Mouse (Mus musculus) left cerebral cortex, postnatal 10 days (tissue): ENCODE measurements around the gene Tfap2b. TPM values are rescaled to one million over a fixed set of nuclear protein-coding genes. Genes with fewer than 3 reads are reported as not detected.
A peak's percentile ranks its signal among the peaks of the same experiment; 100 is the strongest.

Source experiments
- DNase-seq, 2 experiments: peaks; one replicate each; pipeline ENCODE4 v3.0.0; 2021 to 2022; ENCODE audit warnings: low spot score in 2 of 2, mixed read lengths in 1 of 2; ENCODE audit errors: extremely low spot score in 1 of 2
- intact Hi-C: fragments of 180-260 bp; cut with DNase I; formaldehyde crosslinking; loops from one replicate; pipeline ENCODE4 v1.15.1; 2025
- total RNA-seq, 2 experiments: library from RNA; stranded (reverse); gene quantifications; 2 replicates each; pipeline ENCODE4 v1.2.3; 2021

The Tfap2b gene
- total RNA-seq, 2 experiments from 2014 or later = 0.56 to 1.8 TPM

DNA sequence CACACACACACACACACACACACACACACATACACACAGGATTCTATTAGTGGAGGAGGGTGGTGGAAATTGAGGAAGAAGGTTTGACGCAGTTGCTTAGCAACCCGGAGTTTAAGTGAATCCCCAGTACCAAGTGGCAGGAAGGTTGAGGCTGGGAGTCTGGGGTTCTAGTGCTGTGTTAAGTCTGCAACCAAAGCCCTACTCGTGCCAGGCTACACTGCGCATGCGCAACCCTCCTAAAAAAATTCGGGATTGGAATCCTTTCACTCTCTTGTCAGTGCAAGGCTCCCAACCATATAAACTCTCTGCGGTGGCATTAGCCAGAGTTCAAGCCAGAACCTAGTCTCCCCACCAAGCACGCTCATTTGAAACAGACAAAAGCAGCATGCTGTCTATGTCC lies 18.0 kb downstream of the Tfap2b start:
- no peak for DNase-seq
- intact Hi-C loops = no loop called here

DNA sequence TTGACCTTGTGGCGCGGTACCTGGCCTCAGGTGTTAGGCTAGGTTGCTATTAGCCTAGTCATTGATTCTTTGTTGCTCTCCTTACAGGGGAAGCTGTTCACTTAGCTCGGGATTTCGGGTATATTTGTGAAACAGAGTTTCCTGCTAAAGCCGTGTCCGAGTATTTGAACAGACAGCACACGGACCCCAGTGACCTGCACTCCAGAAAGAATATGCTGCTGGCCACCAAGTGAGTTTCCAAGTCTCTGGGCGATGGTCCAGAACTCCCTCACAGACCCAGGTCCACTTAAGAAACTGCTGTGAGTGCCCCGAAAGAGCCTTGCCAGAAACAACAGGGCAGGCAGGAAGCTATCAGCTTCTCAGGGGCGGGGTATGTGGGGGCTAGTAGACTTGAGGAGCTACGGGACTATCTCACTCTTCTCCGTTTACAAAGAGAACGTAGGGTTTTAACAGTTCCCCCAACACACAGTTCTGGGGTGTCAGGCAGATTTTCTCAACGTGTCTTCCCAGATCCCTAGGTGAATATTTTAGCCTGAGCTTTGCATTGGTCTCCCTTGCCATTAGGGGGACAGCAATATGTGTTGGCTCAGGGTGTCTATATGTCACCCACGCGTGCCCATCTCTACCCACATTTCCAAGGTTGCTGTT lies 22.3 kb downstream of the Tfap2b start:
- DNase-seq = peak in 1 of 2 experiments; percentile 53
- intact Hi-C loops = loop anchor here (5.0 kb wide), 1 partner anchor 124 kb away; no protein-coding TSS in a partner anchor

DNA sequence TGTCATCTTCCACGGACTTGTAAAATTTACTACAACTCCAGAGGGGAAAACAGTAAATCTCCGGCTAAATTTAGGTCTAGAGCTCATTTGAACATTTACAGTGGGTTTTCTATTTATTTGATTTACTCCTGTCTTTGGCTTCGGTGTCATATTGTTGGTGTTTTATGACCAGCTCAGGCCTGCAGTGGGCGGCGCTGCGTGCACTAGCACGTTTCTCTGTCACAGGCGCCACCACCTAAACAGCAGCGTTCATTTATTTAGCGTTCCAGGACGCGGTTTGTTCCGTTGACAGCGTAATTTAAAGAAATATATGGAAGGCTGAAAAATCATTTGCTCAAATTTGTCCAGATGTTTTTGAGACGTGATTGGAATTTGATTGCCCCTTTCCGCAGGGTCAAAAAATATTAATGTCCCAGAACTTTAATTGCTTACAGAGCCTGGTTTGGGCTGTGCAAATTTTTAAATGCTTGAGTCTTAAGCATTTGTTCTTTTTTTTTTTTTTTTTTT lies 22.9 kb downstream of the Tfap2b start:
- intact Hi-C loops = loop anchor here (5.0 kb wide), 1 partner anchor 124 kb away; no protein-coding TSS in a partner anchor
- DNase-seq = no peak

DNA sequence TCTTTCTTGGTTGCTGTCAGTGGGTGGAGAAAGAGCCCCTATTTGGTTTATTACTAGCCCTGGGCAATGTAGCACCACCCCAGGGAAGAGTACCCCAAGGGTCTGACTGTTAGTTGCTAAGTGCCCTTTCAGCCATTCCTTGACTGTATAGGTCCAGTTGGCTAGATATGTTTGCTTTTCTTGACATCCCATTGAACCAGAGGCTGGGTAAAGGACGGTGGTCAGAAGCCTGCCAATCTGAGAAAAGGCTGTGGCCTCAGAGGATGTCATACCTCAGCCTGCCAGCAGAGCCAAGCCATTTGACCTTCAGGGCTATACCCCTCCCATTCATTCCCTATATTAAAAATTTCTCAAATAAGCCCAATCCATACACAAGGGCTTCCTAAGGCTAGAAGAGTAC lies 24.0 kb downstream of the Tfap2b start:
- intact Hi-C loops = loop anchor here (5.0 kb wide), 1 partner anchor 125 kb away; no protein-coding TSS in a partner anchor
- DNase-seq = no peak

DNA sequence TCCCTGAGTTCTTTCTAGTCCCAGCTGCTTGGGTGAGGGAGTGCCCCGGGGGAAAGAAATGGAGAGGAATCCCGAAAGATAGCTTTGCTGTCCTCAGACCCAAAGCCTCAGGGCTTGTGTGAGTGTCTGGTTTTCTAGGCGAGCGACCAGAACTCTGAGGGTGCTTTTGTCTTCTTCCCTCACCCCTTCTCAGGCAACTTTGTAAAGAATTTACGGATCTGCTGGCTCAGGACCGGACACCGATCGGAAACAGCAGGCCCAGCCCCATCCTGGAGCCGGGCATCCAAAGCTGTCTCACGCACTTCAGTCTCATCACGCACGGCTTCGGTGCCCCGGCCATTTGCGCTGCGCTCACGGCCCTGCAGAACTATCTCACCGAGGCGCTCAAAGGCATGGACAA lies 25.1 kb downstream of the Tfap2b start:
- DNase-seq = no peak
- intact Hi-C loops = loop anchor here (5.0 kb wide), 1 partner anchor 127 kb away; no protein-coding TSS in a partner anchor

DNA sequence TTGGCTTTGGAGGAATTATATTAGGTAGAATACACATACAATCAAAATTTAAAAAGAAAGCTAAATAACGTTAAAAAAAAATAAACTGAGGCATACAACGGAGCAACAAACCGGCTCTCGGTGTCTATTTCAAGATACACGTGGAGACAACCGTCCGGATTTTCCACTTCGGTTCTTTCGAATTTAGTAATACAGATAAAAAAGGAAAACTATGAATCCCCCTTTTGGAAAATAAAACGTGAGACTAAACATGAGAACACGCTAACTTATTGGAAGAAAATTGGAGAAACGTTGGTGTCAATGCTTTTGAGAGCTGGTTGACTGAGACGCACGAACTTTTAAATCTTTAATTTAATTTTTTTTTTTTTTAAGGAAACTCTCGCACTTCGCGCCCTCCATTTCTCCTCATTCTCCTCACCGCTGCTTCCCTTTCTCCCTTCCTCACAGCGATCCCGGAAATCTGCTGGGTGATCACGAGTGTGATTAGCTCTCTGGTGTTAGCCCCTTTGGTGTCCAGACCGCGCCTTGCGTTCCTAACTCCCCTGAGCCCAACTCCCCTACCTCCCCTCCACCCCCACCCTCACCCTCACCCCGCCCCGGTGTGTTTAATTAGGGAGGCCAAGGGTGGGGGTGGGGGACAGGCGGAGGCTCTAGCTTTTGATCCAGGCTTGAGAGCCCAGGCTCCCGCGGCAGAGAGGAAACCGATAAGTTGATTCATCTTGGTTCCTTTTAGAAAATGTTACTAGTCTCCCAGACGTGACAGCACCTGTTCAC lies 25.9 kb downstream of the Tfap2b start:
- no peak for DNase-seq
- intact Hi-C loops = loop anchor here (5.0 kb wide), 1 partner anchor 127 kb away; no protein-coding TSS in a partner anchor

DNA sequence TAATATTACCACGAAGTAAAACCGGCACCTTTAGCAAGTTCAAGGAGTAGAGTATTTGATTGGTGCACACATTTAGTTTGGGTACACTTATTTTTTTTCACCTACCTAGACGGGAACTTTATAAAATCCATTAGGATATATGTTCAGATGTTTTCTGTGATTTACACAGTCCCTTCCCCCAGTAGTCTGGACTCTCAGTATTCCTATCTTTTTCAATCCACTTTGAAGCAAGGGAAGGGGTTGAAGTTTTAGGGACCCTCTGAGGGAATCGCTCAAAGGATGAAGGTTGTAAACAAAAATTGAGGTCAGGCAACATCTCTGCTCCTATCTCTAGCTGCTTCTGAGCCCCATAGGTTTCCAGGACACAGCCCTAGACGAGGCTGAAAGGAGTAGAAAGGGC lies 27.3 kb downstream of the Tfap2b start:
- DNase-seq = no peak
- intact Hi-C loops = no loop called here

DNA sequence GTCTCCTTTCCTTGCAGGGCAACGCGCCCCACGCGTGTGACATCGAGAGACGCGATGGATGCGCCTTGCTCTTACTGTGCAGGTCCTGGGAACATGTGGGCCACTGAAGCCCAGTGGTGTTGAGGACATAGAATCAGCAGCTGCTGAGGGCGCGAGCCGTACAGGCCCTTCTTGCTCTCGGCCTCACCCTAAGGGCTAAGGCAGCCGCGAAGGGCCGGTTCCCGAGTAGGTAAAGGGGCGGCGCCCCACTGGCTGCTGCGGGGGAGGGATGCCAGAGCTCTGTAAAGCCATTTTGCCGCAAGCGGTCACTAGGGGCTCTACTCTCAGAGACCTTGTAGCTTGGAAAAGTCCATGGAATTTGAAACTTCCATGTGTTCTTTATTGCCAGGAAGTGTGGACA lies 27.9 kb downstream of the Tfap2b start:
- intact Hi-C loops = no loop called here
- DNase-seq = peak in 1 of 2 experiments; percentile 39

DNA sequence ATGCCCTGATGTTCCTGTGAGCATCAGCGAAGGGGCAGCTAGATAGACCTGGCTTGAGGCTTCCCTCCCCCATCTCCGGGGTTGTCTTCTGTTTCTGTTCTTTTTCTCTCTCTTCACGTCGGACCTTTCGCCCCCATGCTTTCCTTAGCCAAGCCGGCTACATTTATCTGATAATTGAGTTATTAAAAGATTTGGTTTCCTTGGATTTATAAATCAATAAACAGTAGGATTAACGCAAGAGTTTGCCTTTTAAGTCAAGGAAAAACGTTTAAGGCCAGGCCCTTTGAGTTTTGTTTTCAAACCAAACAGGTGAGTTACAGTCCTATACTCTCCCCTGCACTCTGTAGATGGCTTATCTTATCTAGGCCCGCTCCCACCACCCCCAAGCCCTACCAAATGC lies 28.3 kb downstream of the Tfap2b start:
- intact Hi-C loops = no loop called here
- DNase-seq = no peak

DNA sequence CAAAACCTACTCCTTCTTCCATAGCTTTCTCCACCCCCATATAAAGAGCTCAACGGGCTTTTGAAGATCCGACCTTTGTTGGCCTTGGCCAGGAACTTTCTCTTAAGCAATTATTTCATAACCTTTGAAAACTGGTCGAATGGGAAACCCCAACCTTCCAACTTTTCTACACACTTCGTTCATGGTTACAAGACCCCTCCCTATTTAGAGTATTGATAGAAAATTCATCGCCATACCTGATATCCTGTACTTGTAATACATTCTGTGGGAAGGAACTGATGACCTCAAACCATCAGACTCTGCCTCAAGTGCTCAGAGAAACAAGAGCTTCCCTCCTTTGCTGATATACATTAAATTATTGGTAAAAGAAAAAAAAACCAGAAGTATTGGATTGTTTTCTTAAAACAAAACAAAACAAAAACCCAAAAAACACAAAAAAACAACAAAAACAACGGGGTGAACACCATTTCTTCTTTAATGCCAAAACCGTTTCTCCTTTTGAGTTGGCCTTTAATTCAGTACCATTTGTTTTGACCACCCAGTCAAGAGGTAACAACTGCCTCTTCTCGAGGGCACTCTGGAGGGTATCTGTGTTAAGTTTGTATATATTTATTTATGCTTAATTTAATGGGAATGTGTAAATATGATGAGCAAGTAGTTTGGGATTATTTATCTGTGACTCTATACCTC lies 29.2 kb downstream of the Tfap2b start:
- intact Hi-C loops = no loop called here
- DNase-seq = no peak

DNA sequence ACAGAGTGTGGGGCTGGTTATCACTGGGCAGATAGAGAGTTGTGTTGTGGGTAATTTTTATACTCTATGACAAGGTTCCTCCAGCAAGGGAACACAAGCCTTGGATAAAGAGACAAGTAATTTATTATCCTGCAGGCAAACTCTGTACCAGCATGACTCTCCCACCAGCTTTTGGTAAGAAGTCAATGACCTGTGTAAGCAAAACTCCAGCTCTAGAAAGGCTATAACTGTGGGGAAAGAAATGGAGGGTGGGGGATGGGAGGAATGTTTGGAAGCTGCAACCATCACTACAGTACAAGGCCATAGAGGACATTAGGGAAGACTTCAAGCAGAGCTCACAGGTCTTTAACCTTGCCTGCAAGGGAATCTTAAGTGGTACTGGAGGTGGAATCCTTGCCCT lies 31.3 kb downstream of the Tfap2b start:
- intact Hi-C loops = no loop called here

DNA sequence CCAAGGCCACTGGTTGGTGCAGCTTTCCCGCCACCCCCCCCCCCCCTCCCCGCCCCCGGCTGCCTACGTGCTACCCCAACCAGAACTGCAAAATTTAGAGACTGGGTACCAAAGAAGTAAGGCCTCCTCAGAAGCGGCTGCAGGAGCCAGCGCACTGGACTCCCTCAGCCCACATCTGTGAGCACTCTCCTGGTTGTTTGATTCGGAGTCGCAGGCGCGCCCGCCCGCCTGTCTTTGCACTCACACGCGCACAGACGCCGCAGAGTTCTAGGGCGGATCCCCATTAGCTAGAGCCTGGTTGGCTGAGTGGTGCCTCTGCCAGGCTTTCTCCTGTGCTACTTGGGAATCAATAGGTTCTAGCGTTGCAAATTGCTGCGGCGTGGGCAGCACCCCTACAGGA lies 32.6 kb downstream of the Tfap2b start:
- DNase-seq = peak in 1 of 2 experiments; percentile 40
- intact Hi-C loops = no loop called here

More for the DNA sequence above, 31.3 kb downstream of the Tfap2b start:
- no peak for DNase-seq

DNA sequence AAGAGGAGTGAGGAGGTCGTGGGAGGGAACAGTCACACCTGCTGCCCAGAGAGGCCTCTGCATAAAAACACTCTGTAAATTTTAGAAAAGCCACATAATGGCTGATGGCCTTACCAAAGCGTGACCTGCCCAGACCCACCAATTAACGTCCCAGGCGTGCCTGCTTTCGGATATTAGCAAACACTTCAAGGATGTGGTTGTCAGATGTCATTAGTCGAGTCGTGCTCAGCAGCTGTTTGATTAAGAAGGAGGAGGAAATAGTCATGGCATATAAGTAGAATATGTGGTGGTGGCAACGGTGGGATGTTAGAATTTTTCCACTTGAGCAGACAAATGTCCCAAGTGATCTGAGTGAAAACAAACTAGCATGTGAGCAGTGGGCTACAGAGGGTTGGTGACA lies 33.3 kb downstream of the Tfap2b start:
- intact Hi-C loops = no loop called here
- DNase-seq = no peak

DNA sequence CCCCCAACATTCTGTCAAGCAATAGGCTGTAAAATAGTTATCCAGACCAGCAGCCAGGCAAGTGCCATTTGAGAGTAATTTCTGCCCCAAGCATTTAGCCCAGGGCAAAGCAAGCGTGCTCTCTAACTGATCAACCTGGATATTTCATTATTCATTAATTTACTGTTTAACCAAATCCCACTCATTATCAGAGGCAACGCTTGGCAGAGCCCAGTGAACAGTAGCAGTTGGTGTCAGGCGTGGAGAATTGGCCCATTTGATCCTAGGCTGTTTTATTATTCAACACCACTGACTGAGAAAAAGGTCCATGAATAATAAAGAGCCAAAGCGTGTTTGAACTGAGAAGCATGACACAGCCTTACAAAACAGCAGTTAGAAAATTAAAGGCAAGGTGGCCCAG lies 36.3 kb downstream of the Tfap2b start:
- intact Hi-C loops = no loop called here
- no peak for DNase-seq

DNA sequence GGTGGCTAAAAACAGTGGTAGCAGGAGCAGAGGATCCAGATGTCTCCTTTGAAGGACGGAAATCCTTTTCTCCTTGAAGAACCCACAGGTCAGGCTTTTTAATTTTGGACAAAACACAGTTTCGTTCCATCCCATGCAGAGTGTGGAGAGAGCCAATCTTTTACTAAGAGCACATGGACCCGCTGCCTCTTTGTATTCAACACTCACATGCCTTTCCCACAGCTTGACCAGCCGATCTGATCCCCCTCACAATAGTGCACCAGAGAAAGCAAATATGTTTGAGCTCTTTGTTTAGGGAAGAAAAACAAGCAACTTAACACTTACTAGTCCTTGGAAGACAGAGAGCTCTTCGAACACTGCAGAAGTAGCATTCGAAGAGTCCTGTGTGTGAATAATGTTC lies 42.6 kb downstream of the Tfap2b start:
- DNase-seq = no peak
- intact Hi-C loops = no loop called here

DNA sequence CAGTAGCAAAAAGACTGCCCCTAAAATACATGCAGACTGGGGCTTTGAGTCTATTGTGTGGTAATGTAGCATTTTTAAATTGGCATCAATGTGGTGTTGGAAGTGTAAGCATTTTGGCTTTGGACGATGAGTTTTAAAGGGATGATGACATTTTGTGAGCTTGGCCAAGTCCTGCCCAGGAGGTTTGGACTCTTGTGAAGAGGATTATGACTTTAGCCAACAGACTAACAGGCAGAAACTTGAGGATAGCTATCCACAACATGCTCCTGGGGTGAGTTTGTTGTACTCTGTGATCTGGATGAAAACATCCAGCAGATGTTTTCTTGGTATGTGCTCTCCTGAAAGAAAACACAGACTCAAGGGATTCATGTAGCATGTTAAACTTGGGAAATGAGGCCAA lies 60.9 kb downstream of the Tfap2b start:
- DNase-seq = no peak
- intact Hi-C loops = no loop called here
